Mouse (Mus musculus): Measurements from ENCODE around the gene Adarb2. TPM values are rescaled to one million over a fixed set of nuclear protein-coding genes. Genes with fewer than 3 reads are reported as not detected.

Adarb2 gene
- total RNA-seq, 1 experiment from 2014 or later: 0.05 TPM

DNA sequence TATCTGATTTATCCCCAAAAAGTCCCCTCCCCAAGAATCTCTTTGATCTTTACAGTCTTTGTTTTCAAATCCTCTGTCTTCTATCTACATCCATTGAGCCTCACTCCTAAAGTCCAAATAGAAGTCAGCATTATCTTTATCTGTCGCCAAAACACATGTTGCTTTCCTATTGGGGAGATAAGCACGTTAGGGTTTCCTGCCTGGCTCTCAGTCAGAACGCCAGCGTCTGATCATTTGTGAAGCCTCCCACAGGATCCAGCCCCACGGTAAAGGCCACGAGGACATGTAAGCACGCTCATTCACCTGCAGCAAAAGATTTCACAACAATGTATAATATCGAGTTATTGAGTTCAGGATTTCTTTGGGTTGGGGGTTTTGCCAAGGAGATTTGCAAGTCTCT is 558.3 kb downstream of the Adarb2 start:
- peak; percentile 78 for ATAC-seq (replicated peaks; ENCODE audit: low read depth, poor library complexity, severe bottlenecking)

DNA sequence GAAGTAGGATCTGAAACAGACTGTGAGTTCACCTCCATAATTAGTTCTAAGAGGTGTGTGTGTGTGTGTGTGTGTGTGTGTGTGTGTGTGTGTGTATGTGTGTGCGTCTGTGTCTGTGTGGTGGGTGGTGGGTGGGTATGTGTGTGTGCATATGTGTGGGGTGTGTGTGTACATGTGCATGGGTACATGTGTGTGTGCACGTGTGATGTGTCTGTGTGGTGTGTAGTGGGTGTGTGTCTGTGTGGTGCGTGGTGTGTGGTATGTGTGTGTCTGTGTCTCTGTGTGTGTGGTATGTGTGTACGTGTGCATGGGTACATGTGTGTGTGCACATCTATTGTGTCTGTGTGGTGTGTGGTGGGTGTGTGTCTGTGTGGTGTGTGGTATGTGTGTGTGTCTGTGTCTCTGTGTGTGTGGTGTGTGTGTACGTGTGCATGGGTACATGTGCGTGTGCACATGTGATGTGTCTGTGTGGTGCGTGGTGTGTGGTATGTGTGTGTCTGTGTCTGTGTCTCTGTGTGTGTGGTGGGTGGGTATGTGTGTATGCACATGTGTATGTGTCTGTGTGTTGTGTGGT is 567.1 kb downstream of the Adarb2 start:
- ATAC-seq (replicated peaks; ENCODE audit: low read depth, poor library complexity, severe bottlenecking): no peak

DNA sequence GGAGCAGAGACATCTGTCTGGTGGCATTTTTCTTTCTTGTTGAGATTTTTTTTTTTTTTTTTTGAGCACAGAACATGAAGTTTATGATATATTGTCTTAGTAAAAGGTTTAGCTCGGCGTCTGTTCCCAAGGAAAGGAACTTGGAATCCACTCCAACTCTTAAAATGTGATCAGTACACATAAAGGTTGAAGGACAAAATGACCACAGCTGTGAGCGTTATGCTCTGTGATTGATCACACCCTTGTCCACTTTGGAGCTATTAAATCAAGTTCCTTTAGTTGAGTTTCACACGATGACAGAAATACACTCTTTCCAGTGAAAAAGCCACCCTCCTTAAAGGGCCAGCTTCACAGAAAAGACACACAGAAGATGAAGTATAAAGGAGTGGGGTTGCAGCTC is 568.0 kb downstream of the Adarb2 start:
- ATAC-seq (replicated peaks; ENCODE audit: low read depth, poor library complexity, severe bottlenecking): no peak

DNA sequence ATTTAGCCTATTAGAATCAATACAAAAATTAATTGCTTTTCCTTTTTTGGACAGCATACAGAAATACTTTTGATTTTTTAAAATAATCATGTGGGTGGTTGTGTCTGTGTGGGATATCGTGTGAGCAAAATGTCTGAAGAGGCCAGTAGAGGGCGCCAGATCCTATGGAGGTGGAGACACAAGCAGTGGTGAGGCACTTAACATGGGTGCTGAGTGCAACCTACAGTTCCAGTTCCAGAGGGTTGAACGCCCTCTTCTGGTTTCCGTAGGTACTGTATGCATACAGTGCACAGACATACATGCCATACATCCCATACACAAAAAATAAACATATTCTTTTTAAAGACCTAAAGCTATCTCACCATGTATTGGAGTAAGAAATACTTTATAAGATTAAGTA is 577.8 kb downstream of the Adarb2 start:
- ATAC-seq (replicated peaks; ENCODE audit: low read depth, poor library complexity, severe bottlenecking): peak; percentile 88

DNA sequence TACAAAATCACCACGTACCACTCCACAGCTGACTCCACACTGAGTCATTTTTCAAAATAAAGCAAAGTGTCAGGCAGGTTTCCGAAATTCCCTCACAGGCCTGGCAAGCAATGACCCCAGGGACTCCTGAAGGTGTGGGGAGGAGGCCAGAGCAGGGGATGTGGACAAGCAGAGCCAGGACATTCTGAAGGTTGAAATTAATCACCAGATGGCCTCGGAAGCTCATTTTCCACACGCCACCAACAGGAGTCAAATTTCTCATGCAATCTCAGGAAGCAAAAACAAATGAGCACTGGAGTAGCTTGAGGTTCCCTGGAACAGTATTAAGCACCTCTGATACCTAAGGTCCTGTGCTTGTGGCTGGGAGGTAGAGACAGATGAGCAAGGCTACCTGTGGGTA is 580.0 kb downstream of the Adarb2 start:
- ATAC-seq (replicated peaks; ENCODE audit: low read depth, poor library complexity, severe bottlenecking): no peak

DNA sequence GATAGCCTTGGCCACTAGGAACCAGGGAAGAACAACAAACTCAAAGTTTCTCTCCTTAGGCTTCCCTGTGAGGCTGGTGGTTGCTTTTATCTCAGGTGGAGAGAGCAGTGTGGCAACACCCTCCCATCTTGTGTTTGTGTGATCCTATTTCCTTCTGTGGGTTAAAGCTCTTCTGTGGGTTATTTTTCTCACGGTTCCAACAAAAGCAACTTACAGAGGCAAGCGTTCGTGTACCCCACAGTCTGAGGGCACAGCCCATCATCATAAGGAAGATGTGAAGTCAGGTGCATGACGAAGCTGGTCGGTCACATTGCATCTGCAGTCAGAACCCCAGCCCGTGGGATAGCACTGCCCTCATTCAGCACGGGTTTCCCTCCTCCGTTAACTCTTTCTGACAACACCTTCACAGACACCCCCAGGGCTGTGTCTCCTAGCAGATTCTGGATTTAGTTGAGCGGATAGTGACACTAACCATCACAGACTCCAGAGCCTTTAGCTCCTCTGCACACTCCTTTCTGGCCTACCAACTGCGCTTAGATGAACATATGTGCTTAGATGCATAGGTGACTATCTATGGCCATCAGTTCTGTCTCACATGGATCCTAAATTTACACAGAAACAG is 581.1 kb downstream of the Adarb2 start:
- ATAC-seq (replicated peaks; ENCODE audit: low read depth, poor library complexity, severe bottlenecking): no peak

DNA sequence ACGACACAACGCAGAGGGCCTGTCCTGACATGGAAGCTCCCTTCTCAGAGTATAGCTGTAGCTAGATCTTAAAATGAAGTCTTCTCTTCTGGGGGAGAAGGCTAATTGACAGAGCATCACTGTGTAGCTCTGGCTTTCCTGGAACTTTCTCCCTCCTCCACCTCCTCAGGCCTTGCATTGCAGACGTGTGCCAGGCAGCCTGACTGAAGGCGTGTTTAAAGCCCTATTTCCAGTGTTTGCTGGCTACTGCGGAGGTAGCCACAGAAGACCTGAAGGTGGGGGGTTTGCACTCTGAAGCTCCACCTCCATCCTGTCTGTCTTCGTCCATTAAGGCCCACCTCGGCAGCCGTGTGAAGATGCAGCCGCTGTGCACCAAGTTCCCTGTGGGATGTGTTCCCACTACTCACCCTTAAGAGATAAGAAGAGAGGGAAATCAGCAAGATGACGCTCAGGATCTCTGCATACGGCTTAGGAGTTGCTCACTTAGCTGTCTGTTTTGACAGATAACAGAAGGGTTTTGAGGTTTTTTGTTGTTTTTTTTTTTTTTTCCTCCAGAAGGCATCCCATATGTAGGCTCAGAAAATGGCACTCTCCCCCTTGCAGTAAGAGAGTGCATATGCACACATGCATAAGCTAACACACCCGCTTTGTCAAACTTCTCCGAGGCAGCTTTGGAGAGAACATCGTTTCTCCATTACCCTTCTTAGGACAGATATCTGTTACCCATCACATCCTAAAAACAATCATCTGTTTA is 581.8 kb downstream of the Adarb2 start:
- ATAC-seq (replicated peaks; ENCODE audit: low read depth, poor library complexity, severe bottlenecking): 0 out of 2 replicates have a peak, but pooled peaks have one; percentile 15

DNA sequence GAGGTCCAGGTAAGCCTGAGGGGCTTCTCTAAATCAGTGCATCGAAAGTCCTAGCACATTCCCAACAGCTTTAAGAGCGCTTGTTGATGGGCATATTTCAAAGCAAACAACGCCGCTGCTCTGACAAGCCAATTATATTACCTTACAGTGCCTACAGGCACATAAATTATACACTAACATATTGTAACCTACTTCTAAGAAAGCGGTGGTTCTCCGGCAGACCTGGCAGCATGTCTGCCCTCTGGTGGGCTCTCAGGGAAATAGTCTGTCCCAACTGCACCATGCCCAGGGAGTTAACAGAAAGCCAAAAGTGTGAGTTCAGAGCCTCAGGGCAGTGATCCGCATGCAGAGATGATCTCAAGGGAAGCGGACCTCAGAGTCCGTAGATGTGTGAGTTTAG is 582.5 kb downstream of the Adarb2 start:
- ATAC-seq (replicated peaks; ENCODE audit: low read depth, poor library complexity, severe bottlenecking): peak; percentile 88

DNA sequence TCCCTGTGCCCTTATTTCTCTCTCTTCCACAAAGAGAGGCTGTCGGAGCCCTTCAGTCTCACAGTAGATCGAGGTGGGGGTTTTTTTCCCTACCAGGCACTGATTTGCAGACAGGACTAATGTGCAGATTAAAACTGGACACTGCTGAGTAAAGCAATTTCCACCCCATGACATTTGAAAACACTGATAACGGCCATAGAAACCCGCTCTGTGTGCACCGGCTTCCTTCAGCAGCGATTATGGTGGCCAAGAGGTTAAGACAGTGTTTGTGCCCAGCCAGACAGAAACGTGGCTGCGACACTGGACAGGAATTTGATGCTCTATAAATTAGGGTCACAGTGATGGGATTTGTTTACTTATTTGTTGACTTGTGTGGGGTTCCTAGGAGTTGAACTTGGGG is 590.6 kb downstream of the Adarb2 start:
- no peak for ATAC-seq (replicated peaks; ENCODE audit: low read depth, poor library complexity, severe bottlenecking)

DNA sequence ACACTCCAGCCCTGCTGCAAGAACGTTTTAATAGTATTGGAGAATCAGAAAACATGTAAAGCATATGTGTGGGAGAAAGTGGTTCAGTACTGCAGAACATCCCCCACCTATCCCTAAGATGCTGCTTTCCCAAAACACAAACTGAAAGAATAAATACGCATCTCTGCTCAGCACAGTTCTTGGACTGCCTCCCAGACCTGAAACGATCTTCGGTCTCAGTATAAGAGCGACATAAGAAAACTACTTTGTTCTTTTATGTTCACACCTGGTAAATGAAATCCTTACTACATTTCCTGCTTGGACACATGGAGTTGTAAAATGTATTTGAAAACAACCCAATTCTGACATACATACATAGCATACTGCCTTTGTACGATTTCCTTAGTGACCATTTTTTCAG is 597.9 kb downstream of the Adarb2 start:
- no peak for ATAC-seq (replicated peaks; ENCODE audit: low read depth, poor library complexity, severe bottlenecking)

DNA sequence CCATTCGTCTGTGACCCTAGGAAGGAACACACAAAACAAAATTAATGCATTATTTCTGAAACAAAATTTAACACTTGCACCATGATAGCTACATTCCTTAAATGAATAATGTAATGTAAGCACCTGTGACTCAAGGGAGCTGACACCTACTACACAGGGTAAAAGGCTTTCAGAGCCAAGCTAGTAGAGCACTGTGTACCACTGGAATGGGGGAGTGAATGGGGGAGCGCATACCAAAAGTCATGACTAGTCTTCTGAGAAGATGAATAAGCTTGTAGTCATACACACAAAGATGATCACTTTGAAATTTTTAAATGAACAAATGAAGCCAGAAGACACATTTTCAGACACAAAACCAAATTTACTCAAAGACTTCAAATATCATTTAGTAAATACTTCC is 603.3 kb downstream of the Adarb2 start:
- no peak for ATAC-seq (replicated peaks; ENCODE audit: low read depth, poor library complexity, severe bottlenecking)
